Mouse (Mus musculus): ENCODE results near the gene Mthfd1l.

Mthfd1l gene

GRCm38 (mm10) chr10:4079643-4080244 lies 106.8 kb downstream of the Mthfd1l start:
- peak; percentile 40 for DNase-seq (ENCODE audit: low read depth, low spot score)

GRCm38 (mm10) chr10:4083609-4084008 lies 110.7 kb downstream of the Mthfd1l start:
- no peak for DNase-seq (ENCODE audit: low read depth, low spot score)

- DNase-seq (ENCODE audit: low read depth, low spot score) = no peak
Observed at GRCm38 (mm10) chr10:4084907-4085306, 112.0 kb downstream of the Mthfd1l start.

DNA sequence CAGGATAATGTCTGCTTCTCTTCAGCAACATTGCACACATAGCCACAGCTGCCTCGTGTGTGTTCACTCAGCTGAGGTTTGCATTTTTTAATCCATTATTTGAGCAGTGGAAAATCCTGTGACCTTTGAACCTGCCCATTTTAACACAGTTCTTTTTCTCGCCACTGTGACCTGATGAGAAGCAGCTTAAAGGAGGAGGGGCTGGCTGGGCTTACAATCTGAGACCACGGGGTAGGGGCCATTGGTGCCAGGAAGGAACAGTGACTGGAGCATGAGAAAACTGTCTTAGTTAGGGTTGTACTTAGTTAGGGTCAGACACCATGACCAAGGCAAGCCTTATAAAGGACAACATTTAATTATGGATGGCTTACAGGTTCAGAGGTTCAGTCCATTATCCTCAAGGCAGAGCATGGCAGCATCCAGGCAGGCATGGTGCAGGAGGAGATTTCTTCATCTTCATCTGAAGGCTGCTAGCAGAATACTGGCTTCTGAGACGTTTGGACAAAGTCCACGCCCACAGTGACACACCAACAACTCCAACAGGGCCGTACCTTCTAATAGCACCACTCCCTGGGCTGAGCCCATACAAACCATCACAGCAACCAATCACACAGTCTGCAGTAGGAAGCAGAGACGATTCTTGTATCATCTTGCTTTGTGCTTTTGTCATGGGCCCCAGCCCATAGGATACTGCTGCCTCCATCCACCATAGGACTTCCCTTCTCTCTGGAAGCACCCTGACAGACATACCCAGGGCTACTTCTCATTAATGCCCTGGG lies 112.6 kb downstream of the Mthfd1l start:
- DNase-seq (ENCODE audit: low read depth, low spot score) = no peak

DNA sequence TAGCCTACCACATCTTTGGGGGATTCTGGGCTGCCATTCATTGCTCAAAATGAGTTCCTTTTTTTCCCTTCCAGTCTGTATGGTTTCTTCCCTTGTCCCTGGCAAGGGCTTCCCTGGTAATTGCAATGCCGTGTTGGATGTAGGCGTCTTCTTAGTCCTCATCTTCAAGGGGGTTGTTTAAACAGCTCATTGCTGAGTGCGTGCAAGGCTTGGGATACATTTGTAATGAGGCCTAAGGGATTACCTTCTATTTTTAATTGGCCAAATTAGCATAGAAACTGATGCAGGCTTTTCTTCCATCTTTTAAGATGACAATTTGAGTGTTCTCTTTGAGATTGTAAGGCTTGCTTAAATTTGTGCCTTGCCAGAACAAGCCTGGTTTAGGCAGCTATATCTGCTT lies 114.6 kb downstream of the Mthfd1l start:
- DNase-seq (ENCODE audit: low read depth, low spot score) = no peak

- DNase-seq (ENCODE audit: low read depth, low spot score) = peak; percentile 47
Observed at GRCm38 (mm10) chr10:4088744-4089414, 116.0 kb downstream of the Mthfd1l start.

GRCm38 (mm10) chr10:4089885-4090284 lies 117.0 kb downstream of the Mthfd1l start:
- DNase-seq (ENCODE audit: low read depth, low spot score) = no peak

DNA sequence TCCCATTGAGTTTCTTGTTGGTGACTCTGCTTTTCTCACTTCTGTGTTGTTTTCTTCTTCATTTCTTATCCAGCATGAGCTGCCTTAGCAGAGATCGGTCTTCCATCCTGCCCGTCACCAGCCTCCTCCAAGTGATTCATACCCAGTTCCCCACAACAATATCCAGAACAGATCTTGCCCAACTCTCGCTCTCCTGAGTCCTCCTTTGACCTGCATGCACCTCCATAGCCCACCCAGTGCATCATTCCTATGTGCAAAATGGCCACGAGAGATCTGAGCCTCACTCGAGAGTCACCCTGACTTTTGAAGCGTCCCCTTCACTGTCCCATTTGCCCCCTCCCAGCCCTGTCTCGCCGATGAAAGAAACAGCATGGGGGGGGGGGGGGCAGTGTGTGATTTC lies 120.1 kb downstream of the Mthfd1l start:
- DNase-seq (ENCODE audit: low read depth, low spot score) = no peak

DNA sequence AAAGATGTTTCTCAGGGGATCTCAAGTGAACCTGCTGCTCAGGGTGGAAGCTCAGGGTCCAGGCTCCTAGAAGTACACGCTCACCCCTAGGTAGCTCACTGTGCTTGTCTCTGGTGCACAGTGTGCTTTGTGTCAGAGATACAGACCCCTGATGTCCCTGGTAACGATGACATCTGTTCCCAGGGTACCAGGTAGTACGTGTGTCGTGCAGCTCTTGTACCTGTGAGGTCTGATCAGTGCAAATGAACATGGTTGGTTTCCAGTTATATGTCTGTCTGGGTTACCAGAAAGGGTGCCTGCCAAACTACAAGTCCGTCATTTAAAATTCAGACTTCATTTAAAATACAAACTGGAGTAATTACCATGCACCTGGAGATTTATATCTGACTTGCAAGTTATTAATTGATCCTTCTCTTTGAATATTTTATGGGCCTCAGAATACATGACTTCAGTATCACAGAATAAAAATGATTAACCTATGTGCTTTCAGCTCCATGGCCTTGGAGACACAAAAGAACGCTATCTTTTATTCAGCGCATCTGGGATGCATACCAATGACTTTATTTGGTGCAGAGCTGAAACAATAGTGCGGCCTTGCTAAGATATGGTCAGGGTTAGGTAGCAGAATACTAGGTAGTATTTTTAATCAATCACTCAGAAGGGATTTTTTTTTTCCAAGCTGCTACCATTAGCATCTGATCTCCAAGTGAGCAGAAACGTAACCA lies 121.3 kb downstream of the Mthfd1l start:
- DNase-seq (ENCODE audit: low read depth, low spot score) = no peak

GRCm38 (mm10) chr10:4096151-4096550 lies 123.2 kb downstream of the Mthfd1l start:
- no peak for DNase-seq (ENCODE audit: low read depth, low spot score)

DNA sequence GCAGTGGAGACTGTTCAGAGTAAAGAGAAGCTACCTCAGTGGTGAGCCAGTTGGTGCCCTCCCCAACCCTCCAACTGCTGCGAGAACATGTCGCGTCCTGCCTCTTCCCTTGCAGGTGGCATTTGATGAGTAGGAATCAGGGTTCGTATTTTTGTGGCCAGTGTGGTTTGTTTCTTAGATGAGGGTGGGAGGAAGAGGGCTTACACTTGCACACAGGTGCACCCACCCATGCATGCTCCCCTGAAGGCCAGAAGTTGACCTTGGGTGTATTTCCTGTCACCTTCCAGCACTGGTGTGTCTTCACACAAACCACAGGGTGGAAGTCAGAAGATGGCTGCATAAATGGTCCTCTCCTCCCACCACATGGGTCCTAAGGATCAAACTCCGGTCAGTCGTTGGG lies 127.1 kb downstream of the Mthfd1l start:
- peak; percentile 14 for DNase-seq (ENCODE audit: low read depth, low spot score)

GRCm38 (mm10) chr10:4105676-4106528 lies 133.0 kb downstream of the Mthfd1l start:
- no peak for DNase-seq (ENCODE audit: low read depth, low spot score)

- no peak for DNase-seq (ENCODE audit: low read depth, low spot score)
Observed at GRCm38 (mm10) chr10:4107661-4108338, 134.9 kb downstream of the Mthfd1l start.

DNA sequence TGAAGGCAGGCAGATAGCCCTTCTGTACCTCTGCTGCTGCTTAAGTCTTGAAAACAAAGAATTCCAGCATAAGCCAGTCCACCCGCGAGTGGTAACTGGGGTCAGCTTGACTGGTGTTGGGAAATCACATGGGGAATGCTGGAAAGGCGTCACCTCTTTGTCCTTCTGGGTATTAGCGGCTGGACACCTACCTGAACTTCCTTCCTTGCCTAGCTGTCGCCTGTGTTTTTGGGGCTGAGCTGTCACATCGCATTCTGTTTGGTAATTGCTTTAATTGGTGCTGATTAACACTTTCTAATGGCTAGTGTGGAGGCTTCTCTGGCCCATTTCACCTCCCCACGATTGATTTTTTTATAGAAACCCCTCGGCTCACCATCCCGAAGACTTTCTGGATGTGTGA lies 135.5 kb downstream of the Mthfd1l start:
- no peak for DNase-seq (ENCODE audit: low read depth, low spot score)

DNA sequence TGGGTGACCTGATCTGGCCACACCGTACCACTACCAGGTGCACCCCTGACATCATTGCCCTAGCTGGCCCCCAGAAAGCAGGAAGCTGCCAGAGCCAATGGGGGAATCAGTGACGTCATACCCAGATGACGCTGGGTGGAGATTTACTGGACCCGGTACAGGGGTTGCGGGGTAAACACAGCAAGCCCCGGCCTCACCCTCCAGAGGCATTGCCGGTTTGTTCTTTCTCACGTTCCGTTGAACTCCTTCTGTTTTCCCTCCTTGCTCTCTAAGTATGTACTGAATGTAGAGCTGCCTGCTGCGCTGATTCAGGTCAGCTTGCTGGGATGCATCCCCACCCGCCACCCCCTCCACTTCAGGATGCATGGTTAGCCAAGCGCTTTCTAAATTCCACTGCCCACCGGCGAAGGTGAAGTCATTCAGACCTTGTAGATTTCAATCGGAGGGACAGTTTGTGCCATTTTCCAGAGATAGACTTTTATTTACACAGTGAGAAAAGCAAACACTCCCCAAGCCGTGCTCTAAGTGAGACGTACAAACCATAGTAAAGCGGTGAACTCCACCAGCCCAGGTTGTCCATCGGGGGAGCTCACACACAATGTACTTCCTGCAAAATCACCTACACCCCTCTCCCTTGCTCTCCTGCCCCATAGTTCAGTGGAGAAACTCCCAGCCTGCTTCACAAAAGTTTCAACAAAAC lies 138.3 kb downstream of the Mthfd1l start:
- no peak for DNase-seq (ENCODE audit: low read depth, low spot score)

- DNase-seq (ENCODE audit: low read depth, low spot score) = no peak
Observed at GRCm38 (mm10) chr10:4111795-4112139, 138.8 kb downstream of the Mthfd1l start.

DNA sequence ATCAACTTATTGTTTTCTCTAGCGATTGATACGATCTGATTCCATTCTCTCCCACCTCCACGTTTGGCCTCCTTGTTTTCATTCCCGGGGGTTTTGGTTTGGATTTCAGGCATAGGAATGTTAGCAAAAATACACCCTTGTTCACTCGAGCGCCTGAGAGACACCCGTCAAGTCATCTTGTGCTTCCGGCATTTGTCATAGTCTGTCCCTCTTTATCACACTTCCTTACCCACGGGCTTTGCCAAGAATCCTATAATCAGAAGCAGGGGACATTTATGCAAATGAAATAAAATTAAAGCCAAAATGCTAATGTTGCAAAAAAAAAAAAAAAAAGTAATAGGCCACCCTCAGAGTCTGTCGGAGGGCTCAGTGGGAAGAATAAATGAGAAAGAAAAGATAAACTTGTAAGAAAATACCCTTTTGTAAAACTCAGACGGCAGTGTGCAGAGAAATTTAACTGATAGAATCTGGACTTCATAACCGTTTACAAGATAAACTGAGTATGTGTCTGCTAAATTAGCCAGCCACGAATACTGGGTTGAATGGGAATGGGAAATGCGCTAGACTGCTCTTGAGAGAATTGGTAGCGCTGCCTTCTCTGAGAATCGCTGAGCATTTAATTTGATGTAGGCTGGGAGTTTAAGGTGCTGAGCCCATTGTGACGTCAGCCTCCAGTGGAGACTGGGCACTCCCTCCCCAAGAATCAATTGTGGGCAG lies 139.9 kb downstream of the Mthfd1l start:
- DNase-seq (ENCODE audit: low read depth, low spot score) = no peak

- no peak for DNase-seq (ENCODE audit: low read depth, low spot score)
Observed at GRCm38 (mm10) chr10:4113328-4113658, 140.4 kb downstream of the Mthfd1l start.

- no peak for DNase-seq (ENCODE audit: low read depth, low spot score)
Observed at GRCm38 (mm10) chr10:4116653-4117052, 143.7 kb downstream of the Mthfd1l start.

DNA sequence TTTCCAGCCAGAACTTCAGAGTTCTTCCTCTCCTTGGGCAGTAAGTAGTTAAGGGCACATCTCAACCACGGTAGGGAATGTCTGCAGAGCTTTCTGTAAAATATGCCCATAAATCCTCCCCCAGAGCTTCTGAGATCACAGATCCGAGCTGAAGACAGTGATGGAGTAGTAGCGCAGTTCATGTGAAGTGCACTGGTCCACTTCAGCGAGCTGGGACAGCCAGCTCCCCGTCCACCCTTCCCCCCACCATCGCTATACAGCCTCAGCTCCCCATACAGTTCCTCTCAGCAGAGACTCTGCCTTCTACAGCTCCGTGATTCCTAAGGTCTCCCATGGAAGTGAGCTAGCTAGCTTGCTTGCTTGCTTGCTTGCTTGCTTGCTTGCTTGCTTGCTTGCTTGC lies 144.2 kb downstream of the Mthfd1l start:
- DNase-seq (ENCODE audit: low read depth, low spot score) = no peak
